Mouse (Mus musculus) limb, embryonic 13.5 days (tissue): Measurements from ENCODE around the gene Ptprn2. TPM values are rescaled to one million over a fixed set of nuclear protein-coding genes. Genes with fewer than 3 reads are reported as not detected.
A peak's percentile ranks its signal among the peaks of the same experiment; 100 is the strongest.

ENCODE experiments used
- ATAC-seq: fragments of 200-750 bp; cut with Nextera tagmentation; 2 replicates; pipeline ENCODE4 v1.8.0; 2017; ENCODE audit warnings: low read depth, moderate number of reproducible peaks, moderate TSS enrichment; ENCODE audit not compliant: low FRiP score
- H3K27ac ChIP-seq: fragments of 300-500 bp; sonication (generic); 2 replicates; pipeline ENCODE4 v1.5.1; 2015; ENCODE audit warnings: inconsistent platforms, mild to moderate bottlenecking, moderate library complexity
- H3K27me3 ChIP-seq: fragments of 300-500 bp; sonication (generic); 2 replicates; pipeline ENCODE4 v1.6.1; 2015; ENCODE audit warnings: mild to moderate bottlenecking, inconsistent platforms
- H3K36me3 ChIP-seq: fragments of 300-500 bp; sonication (generic); 2 replicates; pipeline ENCODE4 v1.6.1; 2015; ENCODE audit warnings: inconsistent platforms, mild to moderate bottlenecking, moderate library complexity
- H3K4me1 ChIP-seq: fragments of 300-500 bp; sonication (generic); 2 replicates; pipeline ENCODE4 v1.6.1; 2015; ENCODE audit warnings: inconsistent platforms
- H3K4me2 ChIP-seq: fragments of 300-500 bp; sonication (generic); replicated peaks from 2 replicates; pipeline ENCODE4 v1.6.1; 2015; ENCODE audit warnings: inconsistent platforms, mild to moderate bottlenecking, moderate library complexity
- H3K4me3 ChIP-seq: fragments of 300-500 bp; sonication (generic); 2 replicates; pipeline ENCODE4 v1.5.1; 2015; ENCODE audit warnings: moderate library complexity, mild to moderate bottlenecking, inconsistent platforms
- H3K9ac ChIP-seq: fragments of 300-500 bp; sonication (generic); 2 replicates; pipeline ENCODE4 v1.6.1; 2015; ENCODE audit warnings: mild to moderate bottlenecking, inconsistent platforms
- H3K9me3 ChIP-seq: fragments of 300-500 bp; sonication (generic); 2 replicates; pipeline ENCODE4 v1.6.1; 2016; ENCODE audit warnings: inconsistent platforms
- WGBS: fragments of 180-500 bp; shearing (Covaris S2); methylation state at CpG from one replicate; pipeline ENCODE4 v1.1.7; 2015; 5-methylcytosine and 5-hydroxymethylcytosine counted together
- polyA plus RNA-seq: library from polyadenylated mRNA; unstranded; fragments of >200 nt; fragmentation: Nextera tagmentation; extraction: Ambion mirVana; gene quantifications from 2 replicates; pipeline ENCODE4 v1.2.1, GENCODE M21; 2015

The Ptprn2 gene
- polyA plus RNA-seq, 1 experiment from 2014 or later, result 0.19 TPM

DNA sequence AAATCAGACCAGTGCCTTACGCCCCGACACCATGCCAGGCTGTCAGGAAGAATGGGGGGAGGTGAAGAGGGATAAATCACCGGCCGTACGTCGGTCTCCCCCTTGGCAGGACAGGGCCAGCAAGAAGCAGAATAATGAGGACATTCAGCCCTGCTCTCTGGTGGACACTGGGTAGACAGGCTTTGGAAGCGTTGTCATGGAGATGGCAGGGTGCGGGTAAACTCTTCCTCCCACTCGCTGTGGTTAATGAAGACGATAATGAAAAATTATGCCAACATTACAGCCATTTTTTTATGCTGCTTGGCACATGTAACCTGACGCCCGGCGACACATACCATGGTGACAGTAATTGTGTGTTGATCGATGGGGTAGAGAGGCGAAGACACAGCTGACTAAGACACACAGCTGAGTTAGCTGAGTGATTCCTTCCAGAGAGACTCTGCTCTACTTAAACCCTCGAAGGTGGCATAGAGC lies 621.7 kb downstream of the Ptprn2 start:
- H3K27ac ChIP-seq, result no peak overlapping the region
- peak; percentile 71; the same call in 1 of the 2 replicates for ATAC-seq
- peak overlapping the region; percentile 40 for H3K4me2 ChIP-seq
- WGBS, result 26% methylated on average over 16 of the region's 16 CpGs
- H3K27me3 ChIP-seq, result peaks cover 6% of the 10 kb centered on the region; the same call in 1 of the 2 replicates
- H3K36me3 ChIP-seq, result no peaks in the 10 kb centered on the region
- peaks cover 13% of the 10 kb centered on the region for H3K4me1 ChIP-seq
- H3K4me3 ChIP-seq, result no peak overlapping the region
- H3K9me3 ChIP-seq, result no peaks in the 10 kb centered on the region
- H3K9ac ChIP-seq, result 0 out of 2 replicates have a peak overlapping the region, but pooled peaks have one; percentile 19

DNA sequence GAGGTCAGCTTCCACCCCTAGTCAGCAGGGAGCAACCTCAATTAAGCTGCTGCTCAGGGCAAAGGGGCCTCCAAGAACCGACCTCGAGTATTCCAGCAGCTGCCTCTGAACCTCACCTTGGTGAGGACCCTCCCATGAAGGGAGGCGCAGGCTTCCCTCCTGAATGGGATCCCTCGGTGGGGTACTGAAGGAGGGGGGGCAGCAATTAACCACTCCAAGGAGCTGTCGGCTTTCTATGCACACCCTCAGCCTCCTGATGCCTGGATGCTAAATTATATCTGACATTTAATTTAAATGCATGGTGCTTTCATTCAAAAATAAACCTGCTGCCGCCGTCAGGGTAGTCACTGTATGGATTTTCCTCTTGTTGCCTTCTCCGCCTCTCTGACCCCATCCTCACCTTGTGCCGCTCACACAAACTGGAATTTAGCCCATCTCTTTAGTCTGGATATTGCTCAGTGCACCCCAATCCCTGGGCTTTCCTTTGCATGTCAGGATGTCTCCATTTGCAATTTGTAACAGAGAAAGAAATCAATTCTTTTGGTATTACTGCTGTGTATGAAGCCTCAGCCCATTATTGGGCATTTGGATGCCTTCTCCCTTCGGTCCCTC lies 629.8 kb downstream of the Ptprn2 start:
- H3K4me2 ChIP-seq, result no peak overlapping the region
- H3K9me3 ChIP-seq, result no peaks in the 10 kb centered on the region
- H3K4me3 ChIP-seq, result no peak overlapping the region
- no peak overlapping the region for H3K9ac ChIP-seq
- no peaks in the 10 kb centered on the region for H3K36me3 ChIP-seq
- no peak overlapping the region for H3K27ac ChIP-seq
- H3K27me3 ChIP-seq, result no peaks in the 10 kb centered on the region
- no peak for ATAC-seq
- 58% methylated on average over 10 of the region's 10 CpGs for WGBS
- no peaks in the 10 kb centered on the region for H3K4me1 ChIP-seq

DNA sequence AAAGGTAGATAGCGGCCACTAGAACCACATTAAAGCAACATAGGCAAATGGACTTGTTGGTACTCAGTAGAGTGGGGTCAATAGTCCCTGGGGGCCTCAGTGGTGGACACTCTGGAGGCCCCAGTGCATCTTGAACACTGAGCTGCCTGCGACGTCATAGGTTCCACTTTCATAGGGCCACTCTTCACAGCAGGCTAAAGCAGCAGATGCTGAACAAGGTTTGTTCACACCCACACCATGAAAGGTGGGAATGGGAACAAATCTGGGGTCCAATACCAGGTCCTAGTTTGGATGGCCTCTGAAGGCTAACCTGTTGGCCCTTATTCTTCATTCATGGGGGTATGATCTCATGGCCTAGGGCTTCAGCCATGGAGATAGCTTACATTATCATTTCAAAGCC lies 641.6 kb downstream of the Ptprn2 start:
- ATAC-seq, result no peak
- H3K9me3 ChIP-seq, result no peaks in the 10 kb centered on the region
- H3K9ac ChIP-seq, result no peak overlapping the region
- H3K27ac ChIP-seq, result no peak overlapping the region
- H3K4me2 ChIP-seq, result no peak overlapping the region
- no peaks in the 10 kb centered on the region for H3K36me3 ChIP-seq
- H3K4me1 ChIP-seq, result no peaks in the 10 kb centered on the region
- H3K4me3 ChIP-seq, result no peak overlapping the region
- 89% methylated on average over 3 of the region's 3 CpGs for WGBS
- H3K27me3 ChIP-seq, result 0 out of 2 replicates have a peak, but pooled peaks cover 6% of the 10 kb centered on the region

DNA sequence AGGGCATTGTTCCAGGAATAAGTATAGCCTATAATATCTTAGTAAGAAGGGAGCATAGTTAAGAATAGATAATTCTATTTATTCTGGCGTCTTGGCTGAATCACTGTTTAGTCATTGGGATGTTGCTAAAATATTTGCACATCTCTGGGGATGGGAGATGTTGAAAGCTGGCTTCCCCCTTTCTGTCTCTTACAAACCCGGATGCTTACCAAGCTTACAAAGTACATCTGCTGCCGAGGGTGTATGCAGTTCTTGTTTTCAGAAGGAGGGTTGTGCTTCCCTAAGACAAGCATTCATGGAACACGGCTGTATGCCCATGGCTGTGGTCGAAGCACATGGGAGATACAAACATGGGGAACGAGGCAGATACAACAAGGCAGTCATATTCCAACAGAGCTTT lies 642.0 kb downstream of the Ptprn2 start:
- 88% methylated on average over 6 of the region's 6 CpGs for WGBS

DNA sequence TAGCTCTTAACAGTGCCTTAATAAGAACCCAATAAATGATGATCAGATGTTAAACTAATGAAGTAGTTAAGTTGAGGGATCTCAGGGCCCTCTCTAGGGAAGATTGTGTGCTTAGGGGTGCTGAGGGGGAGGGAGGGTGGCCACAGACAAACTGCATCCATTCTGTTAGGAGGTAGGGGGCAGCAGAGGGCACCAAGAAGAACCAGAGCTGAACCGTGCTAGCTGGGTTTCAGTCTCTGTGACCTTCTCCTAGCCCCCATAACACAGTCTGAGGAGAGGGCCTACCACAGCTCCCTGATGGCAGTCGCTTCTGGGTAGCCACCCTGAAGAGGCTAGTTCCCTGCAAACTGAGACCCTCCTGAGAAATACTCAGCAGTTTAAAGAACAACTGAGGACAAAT lies 646.6 kb downstream of the Ptprn2 start:
- Histone ChIP-seq H3K4me3 (no peak overlapping the region), H3K27me3 (0 out of 2 replicates have a peak, but pooled peaks cover 6% of the 10 kb centered on the region), H3K9me3 (no peaks in the 10 kb centered on the region), H3K4me1 (no peaks in the 10 kb centered on the region), H3K9ac (no peak overlapping the region), H3K4me2 (no peak overlapping the region), H3K36me3 (no peaks in the 10 kb centered on the region), H3K27ac (no peak overlapping the region)
- ATAC-seq, result no peak
- 10% methylated on average over 2 of the region's 2 CpGs for WGBS

More for the DNA sequence above, 642.0 kb downstream of the Ptprn2 start:
- no peaks in the 10 kb centered on the region for H3K36me3 ChIP-seq
- H3K4me2 ChIP-seq, result no peak overlapping the region
- no peak overlapping the region for H3K9ac ChIP-seq
- H3K4me3 ChIP-seq, result no peak overlapping the region
- H3K27me3 ChIP-seq, result 0 out of 2 replicates have a peak, but pooled peaks cover 6% of the 10 kb centered on the region
- no peaks in the 10 kb centered on the region for H3K4me1 ChIP-seq
- no peak for ATAC-seq
- no peak overlapping the region for H3K27ac ChIP-seq
- no peaks in the 10 kb centered on the region for H3K9me3 ChIP-seq

DNA sequence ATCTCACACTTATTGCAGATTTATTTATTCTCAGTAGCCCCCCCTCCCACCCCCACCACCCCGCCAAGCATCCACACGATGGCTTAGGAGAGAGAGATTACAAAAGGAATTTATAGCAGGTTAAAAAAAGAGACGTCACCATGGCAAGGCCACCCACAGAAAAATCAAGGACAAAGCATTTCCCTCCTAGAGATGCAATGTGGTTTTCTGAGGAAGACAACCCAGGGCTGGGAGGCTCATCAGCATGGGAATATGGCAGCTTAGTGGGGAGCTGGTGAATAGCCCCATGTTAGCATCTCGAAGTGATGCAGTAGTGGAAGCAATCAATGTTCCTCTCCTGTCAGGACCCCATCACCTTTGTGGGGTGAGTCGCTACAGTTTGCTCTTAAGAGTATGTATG lies 649.7 kb downstream of the Ptprn2 start:
- no peaks in the 10 kb centered on the region for H3K4me1 ChIP-seq
- H3K4me3 ChIP-seq, result no peak overlapping the region
- no peaks in the 10 kb centered on the region for H3K36me3 ChIP-seq
- H3K27me3 ChIP-seq, result 0 out of 2 replicates have a peak, but pooled peaks cover 6% of the 10 kb centered on the region
- no peak overlapping the region for H3K27ac ChIP-seq
- no peak overlapping the region for H3K9ac ChIP-seq
- ATAC-seq, result no peak
- no peak overlapping the region for H3K4me2 ChIP-seq
- 63% methylated on average over 5 of the region's 5 CpGs for WGBS
- H3K9me3 ChIP-seq, result no peaks in the 10 kb centered on the region

DNA sequence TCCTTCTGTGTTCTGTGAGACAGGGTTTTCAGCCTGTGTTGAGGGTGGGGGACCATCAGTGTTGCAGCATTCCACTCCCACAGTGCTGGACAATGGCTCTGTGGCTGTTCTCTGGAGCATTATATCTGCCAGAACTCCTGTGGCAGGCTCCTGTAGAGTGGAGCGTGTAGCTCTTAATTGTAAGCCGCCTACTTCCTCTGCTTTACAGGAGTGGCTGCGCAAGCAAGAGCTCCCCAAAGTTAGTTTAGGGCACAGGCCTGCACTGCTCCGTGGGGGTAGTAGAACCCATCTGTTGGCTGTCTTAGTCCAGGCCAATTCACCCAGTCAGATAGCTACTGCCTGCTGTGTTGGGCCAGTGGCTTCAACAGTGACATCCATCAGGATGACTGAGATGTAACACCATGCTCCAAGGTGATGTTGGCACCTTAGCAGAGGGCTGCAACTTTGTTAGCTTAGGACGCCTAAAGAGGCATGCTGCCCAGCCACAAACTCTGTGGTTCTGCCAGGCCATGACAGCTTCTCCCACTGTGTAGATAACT lies 651.0 kb downstream of the Ptprn2 start:
- H3K4me1 ChIP-seq, result 0 out of 2 replicates have a peak, but pooled peaks cover 3% of the 10 kb centered on the region
- no peak overlapping the region for H3K4me2 ChIP-seq
- 47% methylated on average over 5 of the region's 5 CpGs for WGBS

DNA sequence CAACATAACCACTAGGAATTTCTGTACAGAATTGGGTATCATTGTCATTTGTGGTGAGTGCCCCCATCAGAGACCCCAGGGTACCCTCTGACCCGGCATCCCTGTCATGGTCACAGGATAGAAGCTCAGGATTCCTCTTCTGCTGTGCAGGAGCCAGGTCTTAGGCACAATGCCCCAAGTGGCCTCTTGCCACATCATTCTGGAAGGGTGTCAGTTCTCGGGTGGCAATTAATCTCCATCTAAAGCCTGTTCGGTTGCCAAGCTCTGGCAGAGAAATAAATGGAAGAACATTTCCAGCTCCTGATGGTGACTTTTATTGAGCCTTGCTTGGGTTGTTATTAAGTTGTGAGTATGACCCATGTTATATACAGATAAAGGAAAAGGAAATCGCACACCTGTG lies 655.4 kb downstream of the Ptprn2 start:
- ATAC-seq, result no peak
- no peak overlapping the region for H3K4me3 ChIP-seq
- H3K27ac ChIP-seq, result no peak overlapping the region
- H3K4me2 ChIP-seq, result no peak overlapping the region
- H3K27me3 ChIP-seq, result peaks cover 14% of the 10 kb centered on the region
- H3K4me1 ChIP-seq, result 0 out of 2 replicates have a peak, but pooled peaks cover 3% of the 10 kb centered on the region
- no peaks in the 10 kb centered on the region for H3K36me3 ChIP-seq
- H3K9me3 ChIP-seq, result no peaks in the 10 kb centered on the region
- no peak overlapping the region for H3K9ac ChIP-seq
- 63% methylated on average over 4 of the region's 4 CpGs for WGBS

More for the DNA sequence above, 651.0 kb downstream of the Ptprn2 start:
- Histone ChIP-seq H3K36me3 (no peaks in the 10 kb centered on the region), H3K4me3 (no peak overlapping the region), H3K27me3 (0 out of 2 replicates have a peak, but pooled peaks cover 1% of the 10 kb centered on the region), H3K9me3 (no peaks in the 10 kb centered on the region), H3K9ac (no peak overlapping the region), H3K27ac (no peak overlapping the region)
- ATAC-seq, result no peak; the same call in 1 of the 2 replicates

DNA sequence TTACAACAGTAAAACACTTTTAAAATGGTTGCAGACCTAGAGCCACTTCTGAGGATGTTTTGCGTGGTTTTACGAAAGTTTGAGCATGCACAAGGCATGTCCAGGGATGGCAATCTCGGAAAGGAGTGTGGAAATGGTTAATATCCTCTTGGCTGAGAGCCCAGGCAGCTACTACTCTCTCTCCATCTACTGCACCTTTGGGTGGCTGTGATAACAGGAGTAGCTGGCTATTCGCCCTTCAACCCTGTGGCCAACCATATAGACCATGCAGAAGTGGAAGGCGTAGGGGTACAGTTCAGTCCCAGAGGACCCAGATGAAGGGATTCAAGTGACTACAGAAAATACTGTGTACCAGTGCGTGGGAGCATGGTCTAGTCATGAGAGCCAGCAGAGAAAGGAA lies 655.9 kb downstream of the Ptprn2 start:
- H3K27me3 ChIP-seq, result peaks cover 15% of the 10 kb centered on the region
- no peak overlapping the region for H3K27ac ChIP-seq
- no peaks in the 10 kb centered on the region for H3K36me3 ChIP-seq
- 0 out of 2 replicates have a peak, but pooled peaks cover 3% of the 10 kb centered on the region for H3K4me1 ChIP-seq
- H3K9me3 ChIP-seq, result no peaks in the 10 kb centered on the region
- WGBS, result 73% methylated on average over 6 of the region's 6 CpGs
- H3K9ac ChIP-seq, result no peak overlapping the region
- H3K4me2 ChIP-seq, result no peak overlapping the region
- no peak overlapping the region for H3K4me3 ChIP-seq
- no peak for ATAC-seq

DNA sequence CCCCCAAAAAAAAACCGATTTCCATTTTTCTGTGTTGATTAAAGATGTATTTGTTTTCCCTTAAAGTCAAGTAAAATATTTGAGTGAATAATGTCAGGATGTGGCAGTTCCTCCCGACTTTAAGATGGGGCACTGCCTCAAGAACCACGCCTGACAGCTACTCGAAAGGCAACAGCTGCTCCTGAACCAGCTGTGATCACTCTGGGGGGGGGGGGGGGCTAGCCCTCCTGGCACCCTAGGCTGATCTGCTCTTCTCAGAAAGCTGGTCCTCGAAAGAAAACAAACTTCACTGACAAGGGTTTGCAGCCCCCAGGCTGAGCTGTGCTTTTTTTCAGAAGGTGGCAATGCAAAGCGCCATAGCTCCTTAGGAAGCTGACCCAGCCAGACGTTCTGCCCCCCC lies 663.7 kb downstream of the Ptprn2 start:
- ATAC-seq, result no peak
- Histone ChIP-seq H3K27me3 (peaks cover 72% of the 10 kb centered on the region), H3K9ac (no peak overlapping the region)

DNA sequence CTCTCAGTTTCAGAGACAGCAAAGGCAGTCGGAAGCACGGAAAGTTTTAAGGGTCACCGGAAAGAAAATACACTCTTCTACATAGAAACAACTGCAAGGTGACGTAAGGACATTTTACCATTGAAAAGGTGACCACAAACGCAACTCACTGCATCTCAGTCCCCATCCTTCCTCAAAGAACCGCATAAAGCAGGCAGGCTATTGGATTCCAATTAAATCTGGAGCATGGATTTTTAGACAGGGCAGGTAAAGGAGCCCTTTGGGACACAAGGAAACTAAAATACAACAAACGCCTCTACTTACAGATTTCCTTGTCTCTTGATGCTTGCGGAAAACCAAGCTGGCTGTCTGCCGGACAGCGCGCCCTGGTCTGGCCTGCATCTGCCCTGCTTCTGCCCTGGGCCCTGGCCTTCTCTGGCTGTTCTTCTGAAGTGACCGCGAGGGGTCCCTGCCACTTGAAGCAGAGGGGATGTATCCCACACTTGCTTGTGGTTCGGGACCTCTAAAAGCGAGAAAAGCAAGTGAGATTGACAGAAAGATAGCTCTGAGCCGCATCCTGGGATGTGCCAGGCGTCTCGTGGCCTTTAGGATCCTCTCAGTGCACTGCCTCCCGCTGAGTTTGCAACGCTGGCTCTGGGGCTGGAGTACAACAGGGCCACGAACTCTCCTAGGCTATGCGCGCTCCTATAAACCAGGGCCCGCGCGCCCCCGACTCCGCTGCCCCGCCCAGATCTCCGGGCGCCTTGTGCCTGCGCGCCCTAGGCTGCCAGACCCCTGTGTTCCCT lies 665.3 kb downstream of the Ptprn2 start:
- H3K4me3 ChIP-seq, result peak overlapping the region; percentile 26
- H3K9ac ChIP-seq, result no peak overlapping the region

More for the DNA sequence above, 663.7 kb downstream of the Ptprn2 start:
- H3K4me1 ChIP-seq, result peaks cover 28% of the 10 kb centered on the region
- 16% methylated on average over 7 of the region's 7 CpGs for WGBS
- H3K4me3 ChIP-seq, result no peak overlapping the region
- no peaks in the 10 kb centered on the region for H3K36me3 ChIP-seq
- H3K4me2 ChIP-seq, result no peak overlapping the region
- no peaks in the 10 kb centered on the region for H3K9me3 ChIP-seq
- no peak overlapping the region for H3K27ac ChIP-seq

DNA sequence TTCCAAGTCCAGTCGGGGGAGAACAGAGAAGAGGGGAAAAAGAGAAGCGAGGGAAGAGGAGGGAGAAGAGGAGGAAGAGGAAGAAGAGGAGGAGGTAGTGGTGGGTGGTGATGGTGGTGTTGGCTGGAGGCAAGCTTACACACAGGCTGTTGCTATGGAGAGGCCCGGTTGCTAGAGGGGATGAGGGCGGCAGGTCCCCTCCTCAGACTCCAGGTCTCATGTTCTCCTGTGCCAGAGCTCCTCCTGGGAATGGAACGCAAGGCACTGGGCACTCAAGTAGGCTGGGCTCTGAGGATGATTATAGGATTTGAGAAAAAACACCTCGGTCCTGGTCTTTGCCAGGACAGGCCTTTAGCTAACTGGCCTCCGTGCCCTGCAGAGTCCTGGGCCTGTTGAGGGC lies 666.1 kb downstream of the Ptprn2 start:
- WGBS, result 5% methylated on average over 7 of the region's 7 CpGs
- Histone ChIP-seq H3K4me3 (peak overlapping the region; percentile 26; the same call in 1 of the 2 replicates), H3K27me3 (peaks cover 83% of the 10 kb centered on the region), H3K36me3 (no peaks in the 10 kb centered on the region), H3K27ac (no peak overlapping the region), H3K9ac (no peak overlapping the region), H3K4me2 (peak overlapping the region; percentile 53), H3K9me3 (no peaks in the 10 kb centered on the region), H3K4me1 (peaks cover 46% of the 10 kb centered on the region)
- ATAC-seq, result no peak

More for the DNA sequence above, 665.3 kb downstream of the Ptprn2 start:
- Histone ChIP-seq H3K36me3 (no peaks in the 10 kb centered on the region), H3K4me2 (peak overlapping the region; percentile 53), H3K27ac (no peak overlapping the region), H3K4me1 (peaks cover 44% of the 10 kb centered on the region), H3K9me3 (no peaks in the 10 kb centered on the region), H3K27me3 (peaks cover 79% of the 10 kb centered on the region)
- 10% methylated on average over 33 of the region's 33 CpGs for WGBS
- ATAC-seq, result no peak
